Mouse (Mus musculus) A20 (cell line): ENCODE data around the gene Ankzf1.

Experiments
- DNase-seq: peaks from one replicate; pipeline ENCODE4 v3.0.0-alpha.2; 2011; ENCODE audit warnings: low read depth, low spot score

The Ankzf1 gene

DNA sequence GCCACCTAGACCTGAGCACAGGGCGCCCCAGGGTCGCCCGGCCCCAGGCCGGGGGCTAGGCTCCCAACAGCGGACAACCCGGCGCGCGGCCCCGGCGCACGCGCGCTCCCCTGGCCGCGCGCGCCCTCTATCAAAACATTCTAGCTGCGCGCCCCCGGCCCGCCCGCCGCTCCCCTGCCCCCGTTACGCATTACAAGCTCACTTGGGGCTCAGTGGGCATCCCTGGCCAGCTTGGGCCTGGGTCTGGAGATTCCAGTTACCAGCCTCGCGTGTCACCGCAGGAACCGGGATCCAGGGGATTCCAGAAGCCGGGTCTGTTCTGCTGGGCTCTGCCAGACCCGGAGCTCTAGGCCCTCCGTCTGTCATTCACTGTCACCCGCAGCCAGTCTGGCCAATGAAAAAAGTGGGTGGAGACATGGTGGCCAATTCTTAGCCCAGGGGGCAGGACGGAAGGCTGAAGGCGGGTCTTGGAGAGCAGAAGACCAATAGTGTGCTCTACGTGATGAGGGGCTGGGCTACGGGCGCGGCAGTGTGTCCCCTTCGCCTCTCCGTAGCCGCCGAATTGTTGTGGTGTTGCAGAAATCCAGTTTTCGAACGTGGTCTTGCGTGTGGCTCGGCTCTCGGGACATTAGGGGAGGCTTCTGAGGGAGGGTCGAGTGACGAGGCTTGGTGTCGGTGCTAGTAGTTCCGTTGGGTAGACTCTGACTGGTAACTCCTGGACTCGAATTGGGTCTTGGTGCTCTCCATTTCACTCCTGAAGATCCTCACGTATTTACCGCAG lies at the start of gene Ankzf1, which contains the start of gene Atg9a:
TSS of gene Ankzf1 (plus strand) at position 530 of the 781 bp plus-strand sequence.
TSS of gene Atg9a (minus strand) at position 575 of the 781 bp plus-strand sequence.
- peak; percentile 99 for DNase-seq

GRCm38 (mm10) chr1:75142301-75143261 lies 49.4 kb upstream of the Ankzf1 start, which contains the start of the genes Cnppd1 and Retreg2:
Gene Cnppd1 (minus strand): TSS chr1:75142711.
Gene Retreg2 (plus strand): TSS chr1:75142778.
- DNase-seq = peak; percentile 98

DNA sequence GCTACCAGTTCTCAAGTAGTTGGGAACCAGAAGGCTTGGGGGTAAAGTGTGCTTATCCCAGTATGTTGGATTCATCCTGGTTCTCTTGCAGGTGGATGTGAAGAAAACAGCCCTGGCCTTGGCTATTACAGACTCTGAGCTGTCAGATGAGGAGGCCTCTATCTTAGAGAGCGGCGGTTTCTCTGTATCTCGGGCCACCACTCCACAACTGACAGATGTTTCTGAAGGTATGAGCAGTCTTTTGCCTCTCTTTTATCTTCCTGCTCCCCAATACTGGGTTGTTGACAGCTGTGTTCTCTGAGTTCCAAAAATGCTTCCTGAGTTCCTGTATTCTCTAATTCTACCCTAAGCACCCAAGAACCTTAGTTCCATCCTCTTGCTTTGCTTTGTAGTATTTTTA lies 46.4 kb upstream of the Ankzf1 start:
- no peak for DNase-seq

DNA sequence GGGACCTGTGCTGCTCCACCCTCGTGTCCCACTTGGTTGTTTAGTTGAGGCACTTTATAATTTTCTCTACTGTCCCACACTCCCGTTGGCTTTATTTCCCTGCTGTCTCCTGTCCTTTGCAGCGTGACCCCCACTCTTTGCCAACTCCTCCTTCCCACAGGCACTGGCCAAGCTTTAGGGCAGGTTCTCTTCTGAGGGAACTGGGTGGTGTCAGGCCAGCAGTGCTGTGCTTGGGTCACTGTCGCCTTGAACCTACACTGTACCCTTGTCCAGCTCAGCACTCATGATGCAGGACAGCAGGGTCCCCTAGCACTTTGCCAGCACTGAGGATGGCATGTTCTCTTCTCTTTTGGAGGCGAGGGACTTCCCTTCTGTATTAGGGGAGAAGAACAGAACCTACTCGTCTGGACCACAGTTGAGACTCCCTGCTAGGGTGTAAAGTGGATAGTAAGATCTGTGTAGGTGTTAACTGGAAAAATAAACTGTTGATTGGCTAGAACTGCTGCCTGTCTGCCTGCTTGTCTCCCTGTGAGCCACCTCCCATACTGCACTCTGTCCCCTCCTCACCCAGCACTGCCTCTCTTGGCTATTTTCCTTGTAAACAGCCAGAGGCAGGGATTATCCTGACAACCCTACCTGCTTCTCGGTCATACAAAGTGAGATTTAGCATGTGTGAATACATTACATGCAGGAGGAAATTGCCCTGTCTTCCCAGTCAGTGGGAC lies 44.4 kb upstream of the Ankzf1 start:
- no peak for DNase-seq

GRCm38 (mm10) chr1:75148727-75149126 lies 43.2 kb upstream of the Ankzf1 start:
- no peak for DNase-seq

GRCm38 (mm10) chr1:75155837-75156236 lies 36.1 kb upstream of the Ankzf1 start:
- no peak for DNase-seq

GRCm38 (mm10) chr1:75158990-75159389 lies 33.0 kb upstream of the Ankzf1 start:
- DNase-seq = no peak

- DNase-seq = no peak
Measured at GRCm38 (mm10) chr1:75159540-75160255, 32.3 kb upstream of the Ankzf1 start.

DNA sequence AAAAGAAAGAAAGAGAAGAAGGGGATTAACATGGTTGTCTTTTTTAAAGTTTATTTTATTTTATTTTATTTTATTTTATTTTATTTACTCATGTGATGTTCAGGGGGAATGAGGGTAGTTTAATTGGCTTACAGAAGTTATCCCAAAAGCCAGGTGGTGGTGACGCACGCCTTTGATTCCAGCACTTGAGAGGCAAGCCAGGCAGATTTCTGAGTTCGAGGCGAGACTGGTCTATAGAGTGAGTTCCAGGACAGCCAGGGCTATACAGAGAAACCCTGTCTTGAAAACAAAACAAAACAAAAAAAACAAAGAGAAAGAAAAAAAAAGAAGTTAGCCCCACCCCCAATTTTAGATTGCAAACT lies 31.7 kb upstream of the Ankzf1 start:
- DNase-seq = no peak

DNA sequence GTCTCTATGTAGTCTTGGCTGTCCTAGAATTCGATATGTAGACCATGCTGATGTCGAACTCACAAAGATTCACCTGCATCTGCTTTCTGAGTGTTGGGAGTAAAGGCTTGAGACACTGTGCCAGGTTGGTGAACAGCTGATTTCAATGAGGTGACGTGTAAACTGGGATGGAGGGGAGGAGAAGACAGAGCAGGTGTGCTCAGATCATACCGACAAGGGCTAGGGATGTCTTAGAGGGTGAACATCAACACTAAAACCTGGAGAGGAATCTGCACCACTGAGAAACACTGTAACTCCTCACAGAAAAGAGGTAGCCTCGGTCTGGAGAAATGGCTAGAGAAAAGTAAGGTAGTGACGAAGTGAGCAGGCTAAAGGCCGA lies 23.9 kb upstream of the Ankzf1 start:
- DNase-seq = no peak

DNA sequence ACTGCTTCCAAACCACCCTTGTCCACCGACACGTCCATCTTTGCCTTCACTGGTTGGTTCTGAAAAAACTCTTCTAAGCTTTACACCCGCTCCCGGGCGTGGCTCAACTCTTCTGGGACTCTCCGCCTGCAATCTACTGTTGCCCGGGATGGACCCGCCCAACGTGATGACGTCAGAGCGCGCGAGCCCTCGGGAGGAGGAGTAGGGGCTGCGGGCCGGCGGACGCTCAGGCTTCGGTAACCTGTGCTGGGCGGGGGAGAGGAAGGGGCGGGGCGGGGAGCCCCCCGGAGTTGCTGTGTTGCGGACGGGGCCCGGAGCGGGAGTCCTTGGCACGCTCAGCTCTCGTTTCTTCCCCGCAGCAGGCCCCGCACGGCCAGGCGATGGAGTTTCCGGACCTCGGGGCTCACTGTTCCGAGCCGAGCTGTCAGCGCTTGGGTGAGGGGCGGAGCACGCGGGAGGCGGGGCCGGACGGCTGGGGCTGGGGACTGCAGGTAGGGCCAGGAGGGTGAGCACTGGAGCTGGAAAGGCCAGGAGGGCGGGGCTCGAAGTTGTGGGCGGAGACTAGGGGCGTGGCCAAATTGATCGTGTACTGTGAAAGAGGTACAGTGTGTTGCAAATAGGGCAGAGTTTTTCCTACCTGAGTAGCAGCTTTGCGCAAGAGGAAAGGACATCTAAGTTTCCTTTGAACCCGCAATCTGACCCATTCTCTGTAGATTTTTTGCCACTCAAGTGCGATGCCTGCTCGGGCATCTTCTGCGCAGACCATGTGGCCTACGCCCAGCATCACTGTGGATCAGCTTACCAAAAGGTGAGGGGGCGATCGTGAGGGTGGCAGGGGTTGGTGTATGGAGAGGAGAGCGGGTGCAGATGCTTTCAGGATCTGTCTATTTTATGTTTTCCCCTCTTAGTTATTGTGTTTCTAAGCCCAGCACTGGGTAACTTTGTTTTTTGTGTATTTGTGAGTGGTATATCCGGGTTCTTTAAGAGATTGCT lies 23.2 kb upstream of the Ankzf1 start, which contains the start of gene Zfand2b:
TSS of gene Zfand2b (plus strand) at position 175 of the 993 bp plus-strand sequence.
- DNase-seq = peak; percentile 97

GRCm38 (mm10) chr1:75179334-75180104 lies 12.4 kb upstream of the Ankzf1 start:
- peak; percentile 55 for DNase-seq

DNA sequence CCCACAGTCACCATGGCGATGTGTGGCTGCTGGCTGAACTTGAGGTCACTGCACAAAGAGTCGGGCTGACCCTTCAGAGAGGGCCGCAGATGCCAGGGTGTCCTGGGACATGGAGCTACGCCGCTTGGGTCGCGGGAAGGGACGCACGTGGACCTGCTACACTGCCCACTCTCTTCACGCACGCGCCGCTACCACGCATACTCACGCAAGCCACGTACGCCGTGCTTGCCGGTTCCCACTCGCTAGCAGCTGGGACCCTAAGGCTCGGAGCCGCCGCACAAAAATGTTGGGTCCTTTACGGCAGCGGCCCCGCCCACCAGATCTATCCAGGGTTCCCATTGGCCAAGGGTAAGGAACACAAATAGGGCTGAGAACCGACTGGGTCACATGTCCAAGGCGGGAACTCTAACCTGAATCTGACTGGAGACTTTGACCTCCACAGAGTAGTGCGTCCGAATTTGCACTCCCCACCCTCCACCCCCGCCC lies 11.8 kb upstream of the Ankzf1 start, which contains the start of gene Abcb6:
TSS of gene Abcb6 (minus strand) at position 288 of the 486 bp plus-strand sequence.
- DNase-seq = peak; percentile 95

DNA sequence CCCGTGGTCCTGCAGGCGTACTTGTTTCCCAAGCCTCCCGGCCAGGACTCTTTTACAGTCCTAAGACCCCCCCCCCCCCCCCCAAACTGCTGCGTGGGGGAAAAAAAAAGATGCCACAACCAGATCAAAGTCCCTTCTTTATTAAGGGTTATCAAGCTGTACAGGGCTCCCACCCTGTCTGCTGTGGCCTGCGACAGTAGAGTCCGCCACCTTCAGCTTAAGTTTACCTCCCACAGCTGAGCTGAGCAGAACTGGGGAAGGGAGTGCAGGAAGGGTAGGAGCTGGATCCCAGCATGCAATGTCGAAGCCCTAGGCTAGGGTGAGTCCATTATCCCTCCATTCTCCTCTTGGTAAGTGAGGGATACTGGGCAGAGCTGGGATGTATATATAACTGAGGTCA lies 11.2 kb upstream of the Ankzf1 start:
- DNase-seq = no peak

GRCm38 (mm10) chr1:75181377-75181870 lies 10.5 kb upstream of the Ankzf1 start:
- DNase-seq = no peak

DNA sequence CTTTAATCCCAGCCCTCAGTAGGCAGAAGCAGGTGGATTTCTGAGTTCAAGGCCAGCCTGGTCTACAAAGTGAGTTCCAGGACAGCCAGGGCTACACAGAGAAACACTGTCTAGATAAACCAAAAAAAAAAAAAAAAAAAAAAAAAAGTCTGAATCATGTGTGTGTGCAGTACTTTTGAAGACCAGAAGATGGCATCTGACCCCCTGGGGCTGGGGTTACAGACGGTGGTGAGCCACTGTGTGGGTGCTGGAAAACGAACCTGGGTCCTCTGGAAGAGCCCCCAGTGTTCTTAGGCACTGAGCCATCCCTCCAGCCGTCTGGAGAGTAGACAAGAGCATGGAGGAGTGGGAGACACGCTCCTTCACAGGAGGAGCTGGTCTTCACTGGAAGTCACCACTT lies 9.8 kb upstream of the Ankzf1 start:
- DNase-seq = peak; percentile 26

GRCm38 (mm10) chr1:75185495-75185894 lies 6.5 kb upstream of the Ankzf1 start:
- no peak for DNase-seq

- no peak for DNase-seq
Measured at GRCm38 (mm10) chr1:75187126-75187525, 4.8 kb upstream of the Ankzf1 start.
